Mouse (Mus musculus) midbrain, embryonic 13.5 days (tissue): ENCODE data around the gene Klhl30. TPM values are rescaled to one million over a fixed set of nuclear protein-coding genes. Genes with fewer than 3 reads are reported as not detected.
A peak's percentile ranks its signal among the peaks of the same experiment; 100 is the strongest.

Experiments
- ATAC-seq: fragments of 200-750 bp; cut with Nextera tagmentation; 2 replicates; pipeline ENCODE4 v1.8.0; 2017; ENCODE audit warnings: mild to moderate bottlenecking, moderate TSS enrichment, moderate library complexity
- H3K27ac ChIP-seq: fragments of 300-500 bp; sonication (generic); 2 replicates; pipeline ENCODE4 v1.5.1; 2015; ENCODE audit warnings: inconsistent platforms, mild to moderate bottlenecking, moderate library complexity
- H3K27me3 ChIP-seq: fragments of 300-500 bp; sonication (generic); 2 replicates; pipeline ENCODE4 v1.6.1; 2015; ENCODE audit warnings: mild to moderate bottlenecking, inconsistent platforms
- H3K36me3 ChIP-seq: fragments of 300-500 bp; sonication (generic); 2 replicates; pipeline ENCODE4 v1.6.1; 2015; ENCODE audit warnings: mild to moderate bottlenecking, inconsistent platforms
- H3K4me1 ChIP-seq: fragments of 300-500 bp; sonication (generic); replicated peaks from 2 replicates; pipeline ENCODE4 v1.6.1; 2015; ENCODE audit warnings: inconsistent platforms
- H3K4me2 ChIP-seq: fragments of 300-500 bp; sonication (generic); replicated peaks from 2 replicates; pipeline ENCODE4 v1.6.1; 2015; ENCODE audit warnings: moderate library complexity, mild to moderate bottlenecking, inconsistent platforms
- H3K4me3 ChIP-seq: fragments of 300-500 bp; sonication (generic); replicated peaks from 2 replicates; pipeline ENCODE4 v1.5.1; 2015; ENCODE audit warnings: mild to moderate bottlenecking, inconsistent platforms
- H3K9ac ChIP-seq: fragments of 300-500 bp; sonication (generic); replicated peaks from 2 replicates; pipeline ENCODE4 v1.6.1; 2015; ENCODE audit warnings: mild to moderate bottlenecking, inconsistent platforms
- H3K9me3 ChIP-seq: fragments of 300-500 bp; sonication (generic); 2 replicates; pipeline ENCODE4 v1.6.1; 2016; ENCODE audit warnings: mild to moderate bottlenecking, inconsistent platforms
- WGBS: fragments of 180-500 bp; shearing (Covaris S2); methylation state at CpG from one replicate; pipeline ENCODE4 v1.1.7; 2015; 5-methylcytosine and 5-hydroxymethylcytosine counted together
- polyA plus RNA-seq: library from polyadenylated mRNA; unstranded; fragments of >200 nt; fragmentation: Nextera tagmentation; extraction: Ambion mirVana; gene quantifications from 2 replicates; pipeline ENCODE4 v1.2.1, GENCODE M21; 2015

The Klhl30 gene
- polyA plus RNA-seq: 0.07 TPM in 1 of 2 replicates, not detected in the other

- Histone ChIP-seq H3K4me2 (no peak within 1 kb of the TSS), H3K9ac (no peak within 1 kb of the TSS), H3K27ac (no peak within 1 kb of the TSS; the same call in 1 of the 2 replicates), H3K9me3 (no peaks in the 10 kb centered on the region), H3K27me3 (peaks cover 10% of the 10 kb centered on the region), H3K4me1 (no peaks in the 10 kb centered on the region), H3K36me3 (no peaks in the 10 kb centered on the region), H3K4me3 (no peak within 1 kb of the TSS)
- WGBS: 59% methylated on average over 4 of the region's 4 CpGs
- ATAC-seq: no peak
Measured at GRCm38 (mm10) chr1:91350841-91351240, at the start of gene Klhl30. Klhl30 (plus strand) TSS chr1:91351016.

GRCm38 (mm10) chr1:91301206-91301920 is 49.5 kb upstream of the Klhl30 start:
- H3K9me3 ChIP-seq: no peaks in the 10 kb centered on the region
- no peak overlapping the region for H3K9ac ChIP-seq
- H3K27me3 ChIP-seq: no peaks in the 10 kb centered on the region
- H3K4me3 ChIP-seq: no peak overlapping the region
- peaks cover 28% of the 10 kb centered on the region for H3K36me3 ChIP-seq
- 94% methylated on average over 3 of the region's 3 CpGs for WGBS
- no peak for ATAC-seq
- H3K4me2 ChIP-seq: no peak overlapping the region
- no peak overlapping the region for H3K27ac ChIP-seq
- H3K4me1 ChIP-seq: peaks cover 12% of the 10 kb centered on the region

GRCm38 (mm10) chr1:91302021-91302420 is 48.8 kb upstream of the Klhl30 start:
- Histone ChIP-seq H3K4me2 (no peak overlapping the region), H3K9ac (no peak overlapping the region), H3K4me1 (peaks cover 12% of the 10 kb centered on the region), H3K27me3 (no peaks in the 10 kb centered on the region), H3K9me3 (no peaks in the 10 kb centered on the region), H3K36me3 (peaks cover 30% of the 10 kb centered on the region), H3K4me3 (no peak overlapping the region), H3K27ac (no peak overlapping the region)
- WGBS: 89% methylated on average over 3 of the region's 3 CpGs
- no peak for ATAC-seq

- WGBS: 95% methylated on average over 4 of the region's 4 CpGs
- Histone ChIP-seq H3K36me3 (peaks cover 50% of the 10 kb centered on the region), H3K4me1 (no peaks in the 10 kb centered on the region), H3K9me3 (no peaks in the 10 kb centered on the region), H3K27me3 (no peaks in the 10 kb centered on the region), H3K4me2 (no peak overlapping the region), H3K4me3 (no peak overlapping the region), H3K27ac (no peak overlapping the region), H3K9ac (no peak overlapping the region)
- no peak for ATAC-seq
Measured at GRCm38 (mm10) chr1:91304621-91305020, 46.2 kb upstream of the Klhl30 start.

- 92% methylated on average over 13 of the region's 13 CpGs for WGBS
- Histone ChIP-seq H3K4me1 (peaks cover 8% of the 10 kb centered on the region), H3K9me3 (no peaks in the 10 kb centered on the region), H3K27me3 (no peaks in the 10 kb centered on the region), H3K4me3 (no peak overlapping the region), H3K27ac (no peak overlapping the region), H3K4me2 (no peak overlapping the region), H3K9ac (no peak overlapping the region), H3K36me3 (peaks cover 59% of the 10 kb centered on the region)
- no peak for ATAC-seq
Measured at GRCm38 (mm10) chr1:91309366-91310085, 41.3 kb upstream of the Klhl30 start.

GRCm38 (mm10) chr1:91312273-91312672 is 38.5 kb upstream of the Klhl30 start:
- Histone ChIP-seq H3K9ac (no peak overlapping the region), H3K27me3 (no peaks in the 10 kb centered on the region), H3K36me3 (peaks cover 36% of the 10 kb centered on the region), H3K27ac (no peak overlapping the region), H3K9me3 (no peaks in the 10 kb centered on the region), H3K4me3 (no peak overlapping the region), H3K4me2 (no peak overlapping the region), H3K4me1 (peaks cover 8% of the 10 kb centered on the region)
- 92% methylated on average over 4 of the region's 4 CpGs for WGBS
- no peak for ATAC-seq

GRCm38 (mm10) chr1:91313251-91313650 is 37.6 kb upstream of the Klhl30 start:
- 0 out of 2 replicates have a peak, but pooled peaks have one; percentile 14 for ATAC-seq
- H3K9me3 ChIP-seq: no peaks in the 10 kb centered on the region
- no peaks in the 10 kb centered on the region for H3K27me3 ChIP-seq
- H3K4me3 ChIP-seq: no peak overlapping the region
- WGBS: 52% methylated on average over 5 of the region's 5 CpGs
- peaks cover 8% of the 10 kb centered on the region for H3K4me1 ChIP-seq
- H3K27ac ChIP-seq: 0 out of 2 replicates have a peak overlapping the region, but pooled peaks have one; percentile 17
- H3K36me3 ChIP-seq: peaks cover 33% of the 10 kb centered on the region
- H3K9ac ChIP-seq: no peak overlapping the region
- no peak overlapping the region for H3K4me2 ChIP-seq

GRCm38 (mm10) chr1:91317656-91318055 is 33.2 kb upstream of the Klhl30 start:
- Histone ChIP-seq H3K4me2 (no peak overlapping the region), H3K4me1 (peaks cover 8% of the 10 kb centered on the region), H3K27me3 (no peaks in the 10 kb centered on the region), H3K9ac (no peak overlapping the region), H3K36me3 (no peaks in the 10 kb centered on the region; the same call in 1 of the 2 replicates), H3K27ac (no peak overlapping the region), H3K9me3 (no peaks in the 10 kb centered on the region), H3K4me3 (no peak overlapping the region)
- whole genome bisulfite sequencing: 89% methylated on average over 6 of the region's 6 CpGs
- no peak for ATAC-seq

- Histone ChIP-seq H3K4me3 (no peak within 1 kb of the TSS), H3K36me3 (no peaks in the 10 kb centered on the region), H3K9me3 (no peaks in the 10 kb centered on the region), H3K4me2 (no peak within 1 kb of the TSS), H3K4me1 (no peaks in the 10 kb centered on the region), H3K27me3 (no peaks in the 10 kb centered on the region), H3K27ac (no peak within 1 kb of the TSS), H3K9ac (no peak within 1 kb of the TSS)
- no peak for ATAC-seq
- whole genome bisulfite sequencing: 82% methylated on average over 19 of the region's 19 CpGs
Measured at GRCm38 (mm10) chr1:91321760-91322438, 28.9 kb upstream of the Klhl30 start, which contains the start of gene Espnl. Espnl (plus strand) TSS chr1:91322075.

GRCm38 (mm10) chr1:91324646-91325045 is 26.2 kb upstream of the Klhl30 start:
- H3K4me2 ChIP-seq: no peak overlapping the region
- H3K27me3 ChIP-seq: no peaks in the 10 kb centered on the region
- no peaks in the 10 kb centered on the region for H3K4me1 ChIP-seq
- no peak overlapping the region for H3K4me3 ChIP-seq
- H3K36me3 ChIP-seq: no peaks in the 10 kb centered on the region
- H3K9me3 ChIP-seq: no peaks in the 10 kb centered on the region
- no peak overlapping the region for H3K9ac ChIP-seq
- no peak overlapping the region for H3K27ac ChIP-seq
- ATAC-seq: no peak
- 81% methylated on average over 2 of the region's 2 CpGs for WGBS

- 79% methylated on average over 4 of the region's 4 CpGs for WGBS
- Histone ChIP-seq H3K9me3 (no peaks in the 10 kb centered on the region), H3K4me1 (no peaks in the 10 kb centered on the region), H3K27me3 (no peaks in the 10 kb centered on the region), H3K9ac (no peak overlapping the region), H3K4me2 (no peak overlapping the region), H3K4me3 (no peak overlapping the region), H3K27ac (no peak overlapping the region), H3K36me3 (no peaks in the 10 kb centered on the region)
- no peak for ATAC-seq
Measured at GRCm38 (mm10) chr1:91325488-91326042, 25.3 kb upstream of the Klhl30 start.

- Histone ChIP-seq H3K4me1 (no peaks in the 10 kb centered on the region), H3K9ac (no peak overlapping the region), H3K4me2 (no peak overlapping the region), H3K4me3 (no peak overlapping the region), H3K27ac (no peak overlapping the region), H3K27me3 (no peaks in the 10 kb centered on the region), H3K36me3 (no peaks in the 10 kb centered on the region), H3K9me3 (no peaks in the 10 kb centered on the region)
- ATAC-seq: no peak
- 50% methylated on average over 4 of the region's 4 CpGs for WGBS
Measured at GRCm38 (mm10) chr1:91332102-91332501, 18.7 kb upstream of the Klhl30 start.
